Mouse (Mus musculus) neural tube, embryonic 13.5 days (tissue): Measurements from ENCODE around the gene Gm43518. TPM values are rescaled to one million over a fixed set of nuclear protein-coding genes. Genes with fewer than 3 reads are reported as not detected.

Source experiments
- ATAC-seq: fragments of 200-750 bp; cut with Nextera tagmentation; 2 replicates; pipeline ENCODE4 v1.8.0; 2017; ENCODE audit warnings: low read depth, mild to moderate bottlenecking, moderate TSS enrichment, moderate library complexity
- H3K27ac ChIP-seq: fragments of 300-500 bp; sonication (generic); replicated peaks from 2 replicates; pipeline ENCODE4 v1.5.1; 2015; ENCODE audit warnings: moderate library complexity, mild to moderate bottlenecking, inconsistent platforms
- H3K27me3 ChIP-seq: fragments of 300-500 bp; sonication (generic); 2 replicates; pipeline ENCODE4 v1.6.1; 2015; ENCODE audit warnings: mild to moderate bottlenecking, inconsistent platforms
- H3K36me3 ChIP-seq: fragments of 300-500 bp; sonication (generic); 2 replicates; pipeline ENCODE4 v1.6.1; 2015; ENCODE audit warnings: mild to moderate bottlenecking, inconsistent platforms
- H3K4me1 ChIP-seq: fragments of 300-500 bp; sonication (generic); replicated peaks from 2 replicates; pipeline ENCODE4 v1.6.1; 2015; ENCODE audit warnings: inconsistent platforms
- H3K4me2 ChIP-seq: fragments of 300-500 bp; sonication (generic); 2 replicates; pipeline ENCODE4 v1.6.1; 2015; ENCODE audit warnings: inconsistent platforms, mild to moderate bottlenecking, moderate library complexity
- H3K4me3 ChIP-seq: fragments of 300-500 bp; sonication (generic); 2 replicates; pipeline ENCODE4 v1.5.1; 2015; ENCODE audit warnings: mild to moderate bottlenecking, inconsistent platforms
- H3K9ac ChIP-seq: fragments of 300-500 bp; sonication (generic); 2 replicates; pipeline ENCODE4 v1.6.1; 2015; ENCODE audit warnings: moderate library complexity, mild to moderate bottlenecking, inconsistent platforms
- H3K9me3 ChIP-seq: fragments of 300-500 bp; sonication (generic); 2 replicates; pipeline ENCODE4 v1.6.1; 2016; ENCODE audit warnings: inconsistent platforms
- WGBS: fragments of 180-500 bp; shearing (Covaris S2); methylation state at CpG from one replicate; pipeline ENCODE4 v1.1.7; 2015; 5-methylcytosine and 5-hydroxymethylcytosine counted together
- polyA plus RNA-seq: library from polyadenylated mRNA; unstranded; fragments of >200 nt; fragmentation: Nextera tagmentation; extraction: Ambion mirVana; gene quantifications from 2 replicates; pipeline ENCODE4 v1.2.1, GENCODE M21; 2015

The Gm43518 gene
- polyA plus RNA-seq, 1 experiment from 2014 or later: 3.8 TPM

- no peaks in the 10 kb centered on the region for H3K27me3 ChIP-seq
- no peak overlapping the region for H3K4me2 ChIP-seq
- no peaks in the 10 kb centered on the region for H3K9me3 ChIP-seq
- no peak overlapping the region for H3K4me3 ChIP-seq
- WGBS: 85% methylated on average over 5 of the region's 5 CpGs
- ATAC-seq: no peak
- no peak overlapping the region for H3K9ac ChIP-seq
- no peak overlapping the region for H3K27ac ChIP-seq
- no peaks in the 10 kb centered on the region for H3K36me3 ChIP-seq
- H3K4me1 ChIP-seq: peaks cover 6% of the 10 kb centered on the region
Observed at GRCm38 (mm10) chr5:123935931-123936330, 8.7 kb downstream of the Gm43518 start.

GRCm38 (mm10) chr5:123938479-123938878 lies 11.3 kb downstream of the Gm43518 start:
- H3K9ac ChIP-seq: no peak overlapping the region
- H3K4me2 ChIP-seq: no peak overlapping the region
- 92% methylated on average over 5 of the region's 5 CpGs for WGBS
- H3K9me3 ChIP-seq: no peaks in the 10 kb centered on the region
- no peak for ATAC-seq
- no peaks in the 10 kb centered on the region for H3K27me3 ChIP-seq
- H3K36me3 ChIP-seq: no peaks in the 10 kb centered on the region
- no peak overlapping the region for H3K27ac ChIP-seq
- H3K4me1 ChIP-seq: no peaks in the 10 kb centered on the region
- no peak overlapping the region for H3K4me3 ChIP-seq

- Histone ChIP-seq H3K4me2 (no peak overlapping the region), H3K27me3 (0 out of 2 replicates have a peak, but pooled peaks cover 3% of the 10 kb centered on the region), H3K36me3 (no peaks in the 10 kb centered on the region), H3K9me3 (no peaks in the 10 kb centered on the region), H3K4me3 (no peak overlapping the region), H3K4me1 (no peaks in the 10 kb centered on the region), H3K27ac (no peak overlapping the region), H3K9ac (no peak overlapping the region)
- ATAC-seq: no peak
- WGBS: 76% methylated on average over 4 of the region's 4 CpGs
Observed at GRCm38 (mm10) chr5:123946546-123946945, 19.3 kb downstream of the Gm43518 start.

GRCm38 (mm10) chr5:123947041-123947761 lies 20.0 kb downstream of the Gm43518 start:
- Histone ChIP-seq H3K9ac (no peak overlapping the region), H3K36me3 (no peaks in the 10 kb centered on the region), H3K4me1 (no peaks in the 10 kb centered on the region), H3K27ac (no peak overlapping the region), H3K4me3 (no peak overlapping the region), H3K27me3 (0 out of 2 replicates have a peak, but pooled peaks cover 3% of the 10 kb centered on the region), H3K4me2 (no peak overlapping the region), H3K9me3 (no peaks in the 10 kb centered on the region)
- WGBS: 50% methylated on average over 7 of the region's 7 CpGs
- ATAC-seq: no peak

- H3K9me3 ChIP-seq: no peaks in the 10 kb centered on the region
- no peak overlapping the region for H3K4me2 ChIP-seq
- H3K27ac ChIP-seq: no peak overlapping the region
- no peaks in the 10 kb centered on the region for H3K4me1 ChIP-seq
- H3K36me3 ChIP-seq: no peaks in the 10 kb centered on the region
- H3K9ac ChIP-seq: no peak overlapping the region
- WGBS: 63% methylated on average over 5 of the region's 5 CpGs
- peaks cover 6% of the 10 kb centered on the region; the same call in 1 of the 2 replicates for H3K27me3 ChIP-seq
- ATAC-seq: no peak
- no peak overlapping the region for H3K4me3 ChIP-seq
Observed at GRCm38 (mm10) chr5:123952365-123953045, 25.3 kb downstream of the Gm43518 start.

GRCm38 (mm10) chr5:123957213-123957612 lies 30.0 kb downstream of the Gm43518 start:
- Histone ChIP-seq H3K27ac (no peak overlapping the region), H3K9me3 (no peaks in the 10 kb centered on the region), H3K36me3 (no peaks in the 10 kb centered on the region), H3K4me2 (no peak overlapping the region), H3K4me1 (no peaks in the 10 kb centered on the region), H3K27me3 (peaks cover 3% of the 10 kb centered on the region; the same call in 1 of the 2 replicates), H3K9ac (no peak overlapping the region), H3K4me3 (no peak overlapping the region)
- no peak for ATAC-seq
- WGBS: 86% methylated on average over 8 of the region's 8 CpGs

GRCm38 (mm10) chr5:123959018-123959417 lies 31.8 kb downstream of the Gm43518 start:
- Histone ChIP-seq H3K36me3 (no peaks in the 10 kb centered on the region), H3K9me3 (no peaks in the 10 kb centered on the region), H3K4me1 (no peaks in the 10 kb centered on the region), H3K27me3 (no peaks in the 10 kb centered on the region), H3K9ac (no peak overlapping the region), H3K27ac (no peak overlapping the region), H3K4me2 (no peak overlapping the region), H3K4me3 (no peak overlapping the region)
- WGBS: 78% methylated on average over 3 of the region's 3 CpGs
- ATAC-seq: no peak

- no peaks in the 10 kb centered on the region for H3K36me3 ChIP-seq
- no peak overlapping the region for H3K4me2 ChIP-seq
- H3K9me3 ChIP-seq: no peaks in the 10 kb centered on the region
- no peak for ATAC-seq
- no peak overlapping the region for H3K27ac ChIP-seq
- WGBS: 81% methylated on average over 8 of the region's 8 CpGs
- H3K9ac ChIP-seq: no peak overlapping the region
- H3K27me3 ChIP-seq: no peaks in the 10 kb centered on the region
- no peak overlapping the region for H3K4me3 ChIP-seq
- H3K4me1 ChIP-seq: no peaks in the 10 kb centered on the region
Observed at GRCm38 (mm10) chr5:123960129-123960528, 32.9 kb downstream of the Gm43518 start.

GRCm38 (mm10) chr5:123961046-123961445 lies 33.8 kb downstream of the Gm43518 start:
- Histone ChIP-seq H3K4me3 (no peak overlapping the region), H3K9ac (no peak overlapping the region), H3K4me1 (no peaks in the 10 kb centered on the region), H3K9me3 (no peaks in the 10 kb centered on the region), H3K27ac (no peak overlapping the region), H3K27me3 (no peaks in the 10 kb centered on the region), H3K4me2 (no peak overlapping the region), H3K36me3 (no peaks in the 10 kb centered on the region)
- WGBS: 84% methylated on average over 12 of the region's 12 CpGs
- ATAC-seq: no peak

- Histone ChIP-seq H3K27me3 (no peaks in the 10 kb centered on the region), H3K4me2 (no peak overlapping the region), H3K9me3 (no peaks in the 10 kb centered on the region), H3K9ac (no peak overlapping the region), H3K4me1 (no peaks in the 10 kb centered on the region), H3K36me3 (no peaks in the 10 kb centered on the region), H3K4me3 (no peak overlapping the region), H3K27ac (no peak overlapping the region)
- no peak for ATAC-seq
- WGBS: 96% methylated on average over 4 of the region's 4 CpGs
Observed at GRCm38 (mm10) chr5:123964208-123964607, 37.0 kb downstream of the Gm43518 start.

- 96% methylated on average over 2 of the region's 2 CpGs for WGBS
- H3K4me1 ChIP-seq: no peaks in the 10 kb centered on the region
- no peak overlapping the region for H3K9ac ChIP-seq
- H3K4me3 ChIP-seq: no peak overlapping the region
- H3K4me2 ChIP-seq: no peak overlapping the region
- H3K27me3 ChIP-seq: peaks cover 8% of the 10 kb centered on the region; the same call in 1 of the 2 replicates
- H3K27ac ChIP-seq: no peak overlapping the region
- no peak for ATAC-seq
- H3K36me3 ChIP-seq: no peaks in the 10 kb centered on the region
- H3K9me3 ChIP-seq: no peaks in the 10 kb centered on the region
Observed at GRCm38 (mm10) chr5:123966759-123967158, 39.5 kb downstream of the Gm43518 start.

GRCm38 (mm10) chr5:123968468-123968867 lies 41.2 kb downstream of the Gm43518 start:
- Histone ChIP-seq H3K27ac (no peak overlapping the region), H3K4me2 (no peak overlapping the region), H3K9ac (no peak overlapping the region), H3K4me1 (0 out of 2 replicates have a peak, but pooled peaks cover 4% of the 10 kb centered on the region), H3K9me3 (no peaks in the 10 kb centered on the region), H3K36me3 (no peaks in the 10 kb centered on the region), H3K27me3 (peaks cover 17% of the 10 kb centered on the region), H3K4me3 (no peak overlapping the region)
- WGBS: 89% methylated on average over 5 of the region's 5 CpGs
- ATAC-seq: no peak
